Mouse (Mus musculus) right cerebral cortex, adult 18-20 months (tissue): ENCODE results near the gene Mbtps1.

Experiments used
- DNase-seq: peaks from one replicate; pipeline ENCODE4 v3.0.0; 2022; ENCODE audit warnings: mixed read lengths

Mbtps1 gene

GRCm38 (mm10) chr8:119558603-119559401 is at the start of gene Mbtps1:
Gene Mbtps1, minus strand, starts transcription at chr8:119558735.
- peak; percentile 98 for DNase-seq

- DNase-seq: no peak
Measured at GRCm38 (mm10) chr8:119606224-119606623, 47.7 kb upstream of the Mbtps1 start.

GRCm38 (mm10) chr8:119604996-119605395 is 46.5 kb upstream of the Mbtps1 start, which contains the start of gene Taf1c:
Gene Taf1c, minus strand, starts transcription at chr8:119605222.
- DNase-seq: peak; percentile 91

- no peak for DNase-seq
Measured at GRCm38 (mm10) chr8:119604398-119604803, 45.9 kb upstream of the Mbtps1 start.

GRCm38 (mm10) chr8:119603771-119604170 is 45.2 kb upstream of the Mbtps1 start:
- no peak for DNase-seq

GRCm38 (mm10) chr8:119591456-119591855 is 32.9 kb upstream of the Mbtps1 start:
- DNase-seq: no peak

- no peak for DNase-seq
Measured at GRCm38 (mm10) chr8:119590348-119590747, 31.8 kb upstream of the Mbtps1 start.

GRCm38 (mm10) chr8:119588844-119589243 is 30.3 kb upstream of the Mbtps1 start:
- no peak for DNase-seq

GRCm38 (mm10) chr8:119588321-119588720 is 29.8 kb upstream of the Mbtps1 start:
- DNase-seq: no peak

- no peak for DNase-seq
Measured at GRCm38 (mm10) chr8:119585901-119586300, 27.4 kb upstream of the Mbtps1 start.

- no peak for DNase-seq
Measured at GRCm38 (mm10) chr8:119580441-119581161, 22.1 kb upstream of the Mbtps1 start.

- no peak for DNase-seq
Measured at GRCm38 (mm10) chr8:119579096-119579495, 20.6 kb upstream of the Mbtps1 start.

- DNase-seq: no peak
Measured at GRCm38 (mm10) chr8:119575366-119575726, 16.8 kb upstream of the Mbtps1 start.

GRCm38 (mm10) chr8:119574437-119575365 is 16.2 kb upstream of the Mbtps1 start, which contains the start of the genes Hsdl1 and Dnaaf1:
Gene Hsdl1, minus strand, starts transcription at chr8:119575183.
Gene Dnaaf1, plus strand, starts transcription at chr8:119575235.
- peak; percentile 96 for DNase-seq

GRCm38 (mm10) chr8:119572411-119572810 is 13.9 kb upstream of the Mbtps1 start:
- DNase-seq: no peak

- no peak for DNase-seq
Measured at GRCm38 (mm10) chr8:119571135-119571534, 12.6 kb upstream of the Mbtps1 start.

GRCm38 (mm10) chr8:119569881-119570280 is 11.3 kb upstream of the Mbtps1 start:
- DNase-seq: no peak

- no peak for DNase-seq
Measured at GRCm38 (mm10) chr8:119568951-119569350, 10.4 kb upstream of the Mbtps1 start.

GRCm38 (mm10) chr8:119568251-119568650 is 9.7 kb upstream of the Mbtps1 start:
- DNase-seq: no peak

GRCm38 (mm10) chr8:119566367-119566766 is 7.8 kb upstream of the Mbtps1 start:
- no peak for DNase-seq

- DNase-seq: no peak
Measured at GRCm38 (mm10) chr8:119563849-119564251, 5.3 kb upstream of the Mbtps1 start.

- no peak for DNase-seq
Measured at GRCm38 (mm10) chr8:119559402-119559720, 826 bp upstream of the Mbtps1 start.
